Mouse (Mus musculus) neural tube, embryonic 11.5 days (tissue): ENCODE results near the gene Tmem273. TPM values are rescaled to one million over a fixed set of nuclear protein-coding genes. Genes with fewer than 3 reads are reported as not detected.

Experiments
- ATAC-seq: fragments of 200-750 bp; cut with Nextera tagmentation; 2 replicates; pipeline ENCODE4 v1.8.0; 2017; ENCODE audit warnings: moderate number of reproducible peaks, mild to moderate bottlenecking, moderate TSS enrichment, moderate library complexity; ENCODE audit not compliant: insufficient read depth, low FRiP score, low TSS enrichment
- DNase-seq: peaks from one replicate; pipeline ENCODE4 v3.0.0-alpha.2; 2015; ENCODE audit warnings: low spot score
- H3K27ac ChIP-seq: fragments of 300-500 bp; sonication (generic); 2 replicates; pipeline ENCODE4 v1.5.1; 2014; ENCODE audit warnings: low read depth, mild to moderate bottlenecking, low read length
- H3K27me3 ChIP-seq: fragments of 300-500 bp; sonication (generic); 2 replicates; pipeline ENCODE4 v1.6.1; 2014; ENCODE audit warnings: mild to moderate bottlenecking, low read length, mixed read lengths; ENCODE audit not compliant: control insufficient read depth, insufficient read depth
- H3K36me3 ChIP-seq: fragments of 300-500 bp; sonication (generic); 2 replicates; pipeline ENCODE4 v1.6.1; 2014; ENCODE audit warnings: mild to moderate bottlenecking, low read length, moderate library complexity, mixed read lengths; ENCODE audit not compliant: control insufficient read depth, insufficient read depth
- H3K4me1 ChIP-seq: fragments of 300-500 bp; sonication (generic); 2 replicates; pipeline ENCODE4 v1.6.1; 2014; ENCODE audit warnings: low read length, mixed read lengths; ENCODE audit not compliant: control insufficient read depth, insufficient read depth
- H3K4me2 ChIP-seq: fragments of 300-500 bp; sonication (generic); 2 replicates; pipeline ENCODE4 v1.6.1; 2014; ENCODE audit warnings: low read depth, mild to moderate bottlenecking, moderate library complexity
- H3K4me3 ChIP-seq: fragments of 300-500 bp; sonication (generic); 2 replicates; pipeline ENCODE4 v1.5.1; 2014; ENCODE audit warnings: low read depth, low read length
- H3K9ac ChIP-seq: fragments of 300-500 bp; sonication (generic); 2 replicates; pipeline ENCODE4 v1.6.1; 2014; ENCODE audit warnings: mild to moderate bottlenecking, low read length
- H3K9me3 ChIP-seq: fragments of 300-500 bp; sonication (generic); 2 replicates; pipeline ENCODE4 v1.6.1; 2016; ENCODE audit warnings: low read length; ENCODE audit not compliant: control insufficient read depth
- WGBS: fragments of 180-500 bp; shearing (Covaris S2); extraction: QIAGEN DNeasy Blood & Tissue Kit; methylation state at CpG from one replicate; pipeline ENCODE4 v1.1.7; 2014; 5-methylcytosine and 5-hydroxymethylcytosine counted together
- polyA plus RNA-seq: library from polyadenylated mRNA; unstranded; fragments of >200 nt; fragmentation: Nextera tagmentation; extraction: Ambion mirVana; gene quantifications from 2 replicates; pipeline ENCODE4 v1.2.1, GENCODE M21; 2014

The Tmem273 gene
- polyA plus RNA-seq, 1 experiment from 2014 or later: 0.56 TPM

DNA sequence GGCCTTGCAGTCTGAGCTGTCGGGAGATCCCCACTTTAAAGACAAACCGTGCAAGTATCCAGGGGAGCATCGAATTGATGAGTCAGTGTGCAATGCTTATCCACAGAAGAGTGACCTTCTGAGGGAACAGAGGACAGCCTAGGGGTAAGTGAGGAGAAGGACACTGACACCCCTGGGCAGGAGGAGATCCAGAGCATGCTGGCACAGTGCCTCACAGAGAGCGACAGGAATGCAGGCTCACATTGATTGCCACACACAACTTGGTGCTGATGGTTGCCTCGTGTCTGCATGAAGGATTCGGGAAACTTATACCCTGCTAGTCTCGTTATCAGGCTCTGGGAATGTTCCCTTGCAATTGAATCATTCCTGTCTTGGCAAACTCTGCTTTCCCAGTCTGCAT lies 31.5 kb downstream of the Tmem273 start:
- Histone ChIP-seq H3K4me2 (no peak overlapping the region), H3K36me3 (no peaks in the 10 kb centered on the region), H3K9me3 (no peaks in the 10 kb centered on the region), H3K9ac (no peak overlapping the region), H3K27ac (no peak overlapping the region), H3K27me3 (no peaks in the 10 kb centered on the region), H3K4me1 (no peaks in the 10 kb centered on the region), H3K4me3 (no peak overlapping the region)
- WGBS: 73% methylated on average over 7 of the region's 7 CpGs
- ATAC-seq: no peak
- DNase-seq: no peak

DNA sequence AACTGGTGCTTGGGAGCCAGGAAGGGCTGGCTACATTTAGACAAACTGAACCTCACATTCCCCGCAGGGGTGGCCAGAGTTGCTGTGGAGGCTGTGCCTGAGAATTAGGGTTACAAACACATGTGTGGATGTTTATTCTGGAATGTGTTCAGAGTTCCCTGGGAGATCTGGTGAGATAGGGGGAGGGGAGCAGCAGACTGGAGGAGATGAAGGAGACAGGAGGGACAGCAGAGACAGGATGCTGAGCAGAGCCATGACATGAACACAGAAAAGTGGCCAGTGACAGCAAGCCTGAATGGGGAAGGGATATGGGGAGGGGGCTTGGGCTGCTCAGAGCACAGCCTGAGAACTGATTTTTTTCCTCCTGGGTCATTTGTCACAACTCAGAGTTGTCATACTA lies 33.5 kb downstream of the Tmem273 start:
- Histone ChIP-seq H3K27ac (no peak overlapping the region), H3K4me2 (no peak overlapping the region), H3K27me3 (no peaks in the 10 kb centered on the region), H3K9me3 (no peaks in the 10 kb centered on the region), H3K36me3 (no peaks in the 10 kb centered on the region), H3K9ac (no peak overlapping the region), H3K4me3 (no peak overlapping the region), H3K4me1 (no peaks in the 10 kb centered on the region)
- peak; percentile 18 for DNase-seq
- no peak for ATAC-seq
- WGBS: 52% methylated on average over 1 of the region's 1 CpGs

DNA sequence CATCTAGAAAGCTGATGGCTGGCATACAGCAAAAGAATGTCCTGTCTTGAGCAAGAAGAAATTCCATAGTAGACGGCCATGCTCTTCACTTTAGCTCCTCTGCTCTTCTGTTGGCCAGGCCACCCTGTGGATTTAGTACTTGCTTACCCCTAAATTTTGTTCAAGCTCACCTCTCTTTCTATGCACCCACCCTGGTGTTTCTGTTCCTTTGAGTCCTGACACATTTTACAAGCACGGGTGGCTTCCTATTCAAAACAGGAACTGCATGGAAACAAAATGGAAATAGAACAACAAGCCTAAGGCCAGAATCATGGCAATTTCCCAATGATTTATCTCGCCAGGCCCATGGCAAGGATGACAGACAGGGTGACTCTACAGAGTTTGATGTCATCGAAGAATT lies 37.0 kb downstream of the Tmem273 start:
- Histone ChIP-seq H3K4me2 (no peak overlapping the region), H3K27me3 (no peaks in the 10 kb centered on the region), H3K9ac (no peak overlapping the region), H3K4me3 (no peak overlapping the region), H3K4me1 (no peaks in the 10 kb centered on the region; the same call in 1 of the 2 replicates), H3K36me3 (no peaks in the 10 kb centered on the region), H3K9me3 (no peaks in the 10 kb centered on the region), H3K27ac (no peak overlapping the region)
- 83% methylated on average over 4 of the region's 4 CpGs for WGBS
- ATAC-seq: no peak
- DNase-seq: no peak

GRCm38 (mm10) chr14:32823861-32824260 lies 38.1 kb downstream of the Tmem273 start:
- Histone ChIP-seq H3K9ac (no peak overlapping the region), H3K4me1 (no peaks in the 10 kb centered on the region; the same call in 1 of the 2 replicates), H3K4me3 (no peak overlapping the region), H3K36me3 (no peaks in the 10 kb centered on the region), H3K27ac (no peak overlapping the region), H3K27me3 (no peaks in the 10 kb centered on the region), H3K4me2 (no peak overlapping the region), H3K9me3 (no peaks in the 10 kb centered on the region)
- ATAC-seq (no peak), DNase-seq (no peak)
- WGBS: 89% methylated on average over 3 of the region's 3 CpGs

GRCm38 (mm10) chr14:32824267-32825150 lies 38.7 kb downstream of the Tmem273 start:
- 52% methylated on average over 14 of the region's 14 CpGs for WGBS
- no peak overlapping the region for H3K9ac ChIP-seq
- no peak overlapping the region for H3K4me2 ChIP-seq
- no peak overlapping the region for H3K27ac ChIP-seq
- no peaks in the 10 kb centered on the region; the same call in 1 of the 2 replicates for H3K4me1 ChIP-seq
- DNase-seq (no peak), ATAC-seq (no peak)
- H3K36me3 ChIP-seq: no peaks in the 10 kb centered on the region
- H3K4me3 ChIP-seq: no peak overlapping the region
- no peaks in the 10 kb centered on the region for H3K27me3 ChIP-seq
- no peaks in the 10 kb centered on the region for H3K9me3 ChIP-seq

GRCm38 (mm10) chr14:32825426-32826032 lies 39.8 kb downstream of the Tmem273 start:
- no peak overlapping the region for H3K4me3 ChIP-seq

DNA sequence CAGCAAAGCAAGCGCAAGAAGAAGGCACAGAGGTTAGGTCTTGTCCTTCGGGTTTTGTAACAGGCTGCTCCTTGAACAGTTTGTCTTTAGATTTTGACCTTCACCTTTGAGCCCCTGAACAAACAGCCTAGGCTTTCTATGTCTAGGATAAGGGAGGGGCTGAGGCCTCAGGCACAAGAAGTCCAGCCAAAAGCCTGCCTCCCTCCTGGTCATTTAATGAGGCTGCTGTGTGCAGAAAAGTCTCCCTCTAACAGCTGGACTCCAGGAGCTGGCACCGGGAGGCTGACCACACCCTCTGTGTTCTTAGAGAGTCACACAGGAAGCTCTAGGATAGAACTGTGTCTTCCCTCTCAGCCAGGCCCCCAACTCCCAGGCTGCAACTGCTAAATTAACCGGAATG lies 41.4 kb downstream of the Tmem273 start:
- no peak overlapping the region for H3K27ac ChIP-seq
- H3K4me3 ChIP-seq: no peak overlapping the region
- H3K4me2 ChIP-seq: no peak overlapping the region
- no peaks in the 10 kb centered on the region for H3K9me3 ChIP-seq
- no peaks in the 10 kb centered on the region for H3K36me3 ChIP-seq
- no peaks in the 10 kb centered on the region; the same call in 1 of the 2 replicates for H3K4me1 ChIP-seq
- DNase-seq: no peak
- H3K27me3 ChIP-seq: no peaks in the 10 kb centered on the region
- H3K9ac ChIP-seq: no peak overlapping the region
- 70% methylated on average over 4 of the region's 4 CpGs for WGBS
- no peak for ATAC-seq

More at GRCm38 (mm10) chr14:32825426-32826032, 39.8 kb downstream of the Tmem273 start:
- no peaks in the 10 kb centered on the region for H3K36me3 ChIP-seq
- H3K4me1 ChIP-seq: no peaks in the 10 kb centered on the region; the same call in 1 of the 2 replicates
- WGBS: 4% methylated on average over 11 of the region's 11 CpGs
- DNase-seq (peak; percentile 76), ATAC-seq (peak; percentile 45; the same call in 1 of the 2 replicates)
- H3K4me2 ChIP-seq: peak overlapping the region; percentile 17; the same call in 1 of the 2 replicates
- no peaks in the 10 kb centered on the region for H3K9me3 ChIP-seq
- H3K9ac ChIP-seq: no peak overlapping the region
- no peaks in the 10 kb centered on the region for H3K27me3 ChIP-seq
- H3K27ac ChIP-seq: no peak overlapping the region

DNA sequence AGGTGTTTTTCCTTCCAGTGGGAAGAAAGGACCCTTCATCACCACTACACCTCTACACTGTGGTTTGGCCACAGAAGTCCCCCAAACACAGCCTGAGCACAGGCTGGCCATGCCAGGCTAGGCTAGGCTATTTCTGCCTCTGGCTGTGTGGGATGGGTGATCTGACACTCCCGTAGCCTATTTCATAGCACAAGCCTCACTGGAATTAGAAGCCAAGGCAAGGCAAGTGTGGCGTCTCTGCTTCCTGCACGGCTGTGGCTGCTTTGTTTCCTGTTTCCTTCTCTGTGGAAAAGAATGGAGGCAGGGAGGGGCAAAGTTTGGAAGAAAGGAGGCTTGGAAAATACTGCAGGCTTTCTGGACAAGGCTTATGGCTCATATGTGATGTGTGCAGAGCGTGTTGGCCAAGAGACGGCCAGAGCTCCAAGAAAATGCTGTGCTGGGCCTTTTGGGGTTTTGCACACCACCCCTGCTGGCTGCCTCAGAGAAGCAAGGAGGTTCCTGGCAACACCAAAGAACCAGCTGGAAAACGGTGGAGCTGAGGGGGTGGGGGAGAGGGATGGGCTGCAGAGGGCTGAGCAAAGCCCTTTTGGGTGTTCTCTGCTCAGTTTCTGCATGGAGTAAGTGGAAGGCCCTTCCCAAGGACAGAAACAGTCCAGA lies 42.4 kb downstream of the Tmem273 start:
- Histone ChIP-seq H3K4me1 (no peaks in the 10 kb centered on the region; the same call in 1 of the 2 replicates), H3K9me3 (no peaks in the 10 kb centered on the region), H3K36me3 (no peaks in the 10 kb centered on the region), H3K4me3 (no peak overlapping the region), H3K4me2 (no peak overlapping the region), H3K27me3 (no peaks in the 10 kb centered on the region), H3K9ac (no peak overlapping the region), H3K27ac (no peak overlapping the region)
- DNase-seq (no peak), ATAC-seq (no peak)
- 57% methylated on average over 6 of the region's 6 CpGs for WGBS
